Mouse (Mus musculus): ENCODE data around the gene Vwa3b. TPM values are rescaled to one million over a fixed set of nuclear protein-coding genes. Genes with fewer than 3 reads are reported as not detected.

Gene Vwa3b
- polyA plus RNA-seq (2015; fragmentation: Nextera tagmentation; extraction: Ambion mirVana) = 0.99 and 1.6 TPM in 2 replicates

DNA sequence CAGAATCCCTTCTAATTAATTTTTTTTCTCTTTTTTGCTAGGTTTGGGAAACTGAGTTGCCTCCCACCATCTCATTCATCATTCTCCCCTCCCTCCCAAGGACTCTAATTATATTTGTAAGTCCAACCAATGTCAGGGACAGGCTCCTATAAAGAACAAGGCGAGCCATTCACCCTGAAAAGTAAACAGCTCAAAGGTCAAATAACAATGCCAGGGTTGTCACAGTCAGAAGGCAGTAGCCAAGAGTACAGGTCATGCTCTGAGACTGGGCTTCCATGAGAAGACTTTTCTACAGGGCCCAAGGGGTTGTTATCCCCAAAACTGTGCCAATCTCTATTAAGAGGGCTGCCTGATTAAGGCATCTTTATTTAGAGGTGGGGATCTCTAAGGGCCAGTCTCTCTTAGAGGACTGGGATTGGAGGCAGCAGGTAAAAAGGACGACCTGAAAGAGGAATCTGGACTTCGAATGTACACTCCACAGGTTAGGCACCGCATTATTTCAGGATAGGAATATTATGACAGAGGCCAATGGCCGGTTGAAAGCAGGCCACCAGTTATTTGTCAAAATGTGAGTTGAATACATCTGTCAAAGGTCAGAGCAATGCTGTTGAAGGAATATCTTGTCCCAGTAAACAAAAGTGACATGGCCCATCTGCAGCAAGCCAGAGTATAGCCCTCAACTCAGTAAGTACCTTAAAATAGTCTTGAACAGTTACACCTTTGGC, at the start of gene Vwa3b:
Vwa3b (plus strand) TSS at position 635 of the 725 bp plus-strand sequence.
- no peaks in the 10 kb centered on the region for H3K36me3 ChIP-seq (ENCODE audit: control insufficient read depth, insufficient read depth, low read length)
- H3K4me2 ChIP-seq (ENCODE audit: low read length) = no peak within 1 kb of the TSS
- no peak for ATAC-seq
- H3K9me3 ChIP-seq (replicated peaks; ENCODE audit: control insufficient read depth, low read length, poor library complexity, severe bottlenecking) = no peaks in the 10 kb centered on the region
- H3K4me1 ChIP-seq (ENCODE audit: control insufficient read depth, insufficient read depth, low read length) = peaks cover 5% of the 10 kb centered on the region; the same call in 1 of the 2 replicates
- H3K27ac ChIP-seq (ENCODE audit: low read length) = no peak within 1 kb of the TSS
- H3K27me3 ChIP-seq (ENCODE audit: control insufficient read depth, insufficient read depth, low read depth, low read length) = no peaks in the 10 kb centered on the region
- 76% methylated on average over 5 of the region's 5 CpGs for WGBS
- no peak within 1 kb of the TSS for H3K9ac ChIP-seq (ENCODE audit: low read depth, low read length)
- no peak within 1 kb of the TSS for H3K4me3 ChIP-seq (ENCODE audit: low read depth, low read length)

DNA sequence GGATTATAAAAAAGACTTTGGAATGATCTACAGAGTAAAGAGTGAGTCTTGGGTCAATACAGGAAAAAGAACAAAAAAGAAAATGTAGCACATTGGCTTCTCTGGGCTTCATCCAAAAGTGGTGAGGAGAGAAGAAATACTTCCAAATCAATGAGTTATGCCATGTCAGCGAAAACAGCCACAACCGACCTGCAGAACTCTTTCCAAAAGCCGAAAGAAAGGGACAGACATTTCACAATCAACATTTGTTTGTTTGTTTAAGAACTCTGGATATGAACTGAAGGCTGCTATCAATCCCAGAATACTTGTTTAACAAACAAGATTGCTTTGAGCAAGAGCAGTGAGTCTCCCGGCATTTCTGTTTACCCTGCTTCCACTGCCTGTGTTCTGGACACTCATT, 49.6 kb upstream of the Vwa3b start:
- Histone ChIP-seq H3K27me3 (ENCODE audit: control insufficient read depth, insufficient read depth, low read depth, low read length) (no peaks in the 10 kb centered on the region), H3K27ac (ENCODE audit: low read length) (no peak overlapping the region), H3K4me3 (ENCODE audit: low read depth, low read length) (no peak overlapping the region), H3K4me1 (ENCODE audit: control insufficient read depth, insufficient read depth, low read length) (no peaks in the 10 kb centered on the region), H3K36me3 (ENCODE audit: control insufficient read depth, insufficient read depth, low read length) (no peaks in the 10 kb centered on the region), H3K4me2 (ENCODE audit: low read length) (no peak overlapping the region), H3K9ac (ENCODE audit: low read depth, low read length) (no peak overlapping the region), H3K9me3 (replicated peaks; ENCODE audit: control insufficient read depth, low read length, poor library complexity, severe bottlenecking) (no peaks in the 10 kb centered on the region)
- 87% methylated on average over 4 of the region's 4 CpGs for WGBS
- ATAC-seq = no peak

DNA sequence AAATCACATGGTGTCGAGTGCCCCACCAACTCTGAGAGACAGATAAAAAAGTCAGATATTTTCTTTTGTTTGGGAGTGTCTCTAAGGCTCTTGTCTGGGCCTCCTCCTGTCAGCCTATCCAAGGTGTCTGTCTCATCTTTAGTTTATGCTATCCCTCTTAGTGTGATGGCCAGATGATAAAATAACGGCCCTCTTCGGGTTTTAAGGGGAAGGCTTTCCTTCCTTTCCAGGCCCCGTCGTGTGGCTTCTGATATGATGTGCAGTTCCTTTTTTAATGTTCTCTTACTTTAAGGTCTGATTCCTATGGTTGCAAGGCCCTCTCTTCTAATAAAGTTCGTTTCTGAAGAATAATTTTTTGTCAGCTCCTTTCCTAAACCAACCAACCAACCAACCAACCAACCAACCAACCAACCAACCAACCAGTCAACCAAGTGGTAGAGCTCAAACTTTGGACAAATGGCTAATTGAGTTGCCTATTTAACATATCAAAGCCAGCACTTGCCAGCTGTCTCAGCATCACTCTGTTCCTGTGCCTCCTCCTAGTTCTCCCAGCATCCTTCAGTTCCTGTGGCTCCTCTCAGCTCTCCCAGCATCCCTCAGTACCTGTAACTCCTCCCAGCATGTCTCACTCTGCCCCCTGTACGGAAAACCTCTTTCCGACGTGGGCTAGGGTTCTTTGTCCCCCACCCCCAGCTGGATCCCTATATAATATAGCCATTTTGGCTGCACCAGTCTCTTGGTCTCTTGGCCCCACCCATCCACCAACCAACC, 44.0 kb upstream of the Vwa3b start:
- Histone ChIP-seq H3K9me3 (replicated peaks; ENCODE audit: control insufficient read depth, low read length, poor library complexity, severe bottlenecking) (no peaks in the 10 kb centered on the region), H3K4me3 (ENCODE audit: low read depth, low read length) (no peak overlapping the region), H3K4me1 (ENCODE audit: control insufficient read depth, insufficient read depth, low read length) (no peaks in the 10 kb centered on the region), H3K4me2 (ENCODE audit: low read length) (no peak overlapping the region), H3K9ac (ENCODE audit: low read depth, low read length) (no peak overlapping the region), H3K27ac (ENCODE audit: low read length) (no peak overlapping the region), H3K36me3 (ENCODE audit: control insufficient read depth, insufficient read depth, low read length) (no peaks in the 10 kb centered on the region), H3K27me3 (ENCODE audit: control insufficient read depth, insufficient read depth, low read depth, low read length) (no peaks in the 10 kb centered on the region)
- no peak for ATAC-seq
- WGBS = 87% methylated on average over 9 of the region's 9 CpGs

DNA sequence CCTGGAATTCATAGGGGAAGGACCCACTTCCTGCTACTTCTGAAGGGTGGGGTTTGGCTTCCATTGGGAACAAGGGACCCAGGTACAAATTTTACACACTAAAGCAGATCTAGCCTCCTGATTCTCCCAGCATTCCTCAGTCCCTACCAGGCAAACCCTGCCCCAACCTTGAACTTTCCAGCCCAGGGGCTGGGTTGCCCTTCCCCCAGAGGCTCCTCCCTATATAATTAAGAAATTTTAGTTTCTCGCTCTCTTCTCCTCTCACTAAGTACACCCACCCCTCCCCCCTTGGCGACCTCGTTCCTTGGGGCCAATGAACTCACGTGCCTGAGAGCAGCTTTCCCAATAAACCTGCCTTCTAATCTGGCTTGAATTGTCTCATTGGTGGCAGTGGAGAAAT, 42.6 kb upstream of the Vwa3b start:
- H3K4me2 ChIP-seq (ENCODE audit: low read length) = no peak overlapping the region
- no peak overlapping the region for H3K27ac ChIP-seq (ENCODE audit: low read length)
- H3K27me3 ChIP-seq (ENCODE audit: control insufficient read depth, insufficient read depth, low read depth, low read length) = no peaks in the 10 kb centered on the region
- H3K4me1 ChIP-seq (ENCODE audit: control insufficient read depth, insufficient read depth, low read length) = no peaks in the 10 kb centered on the region
- H3K4me3 ChIP-seq (ENCODE audit: low read depth, low read length) = no peak overlapping the region
- ATAC-seq = no peak
- H3K36me3 ChIP-seq (ENCODE audit: control insufficient read depth, insufficient read depth, low read length) = no peaks in the 10 kb centered on the region
- H3K9me3 ChIP-seq (replicated peaks; ENCODE audit: control insufficient read depth, low read length, poor library complexity, severe bottlenecking) = no peaks in the 10 kb centered on the region
- no peak overlapping the region for H3K9ac ChIP-seq (ENCODE audit: low read depth, low read length)
- WGBS = 44% methylated on average over 4 of the region's 4 CpGs

DNA sequence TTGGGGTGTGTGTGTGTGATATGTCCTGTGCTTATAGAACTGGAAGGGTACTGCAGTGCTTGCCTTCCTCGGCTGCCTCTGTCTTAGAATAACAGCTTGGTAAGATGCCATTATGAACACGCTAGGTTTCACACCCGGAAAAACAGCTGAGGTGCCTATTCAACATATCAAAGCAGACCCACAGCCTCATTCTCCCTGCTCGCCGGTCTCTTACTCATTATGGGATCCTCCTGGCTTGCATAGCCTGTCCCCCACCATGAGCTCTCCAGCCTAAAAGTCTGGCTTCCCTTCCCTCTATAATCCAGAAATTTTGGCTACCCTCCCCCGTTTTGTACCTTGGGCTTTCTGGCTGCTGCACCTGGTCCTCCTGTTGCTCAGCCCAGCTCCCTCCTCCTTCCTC, 42.0 kb upstream of the Vwa3b start:
- H3K9me3 ChIP-seq (replicated peaks; ENCODE audit: control insufficient read depth, low read length, poor library complexity, severe bottlenecking) = no peaks in the 10 kb centered on the region
- H3K9ac ChIP-seq (ENCODE audit: low read depth, low read length) = no peak overlapping the region
- no peaks in the 10 kb centered on the region for H3K27me3 ChIP-seq (ENCODE audit: control insufficient read depth, insufficient read depth, low read depth, low read length)
- no peaks in the 10 kb centered on the region for H3K36me3 ChIP-seq (ENCODE audit: control insufficient read depth, insufficient read depth, low read length)
- no peaks in the 10 kb centered on the region for H3K4me1 ChIP-seq (ENCODE audit: control insufficient read depth, insufficient read depth, low read length)
- H3K27ac ChIP-seq (ENCODE audit: low read length) = no peak overlapping the region
- no peak for ATAC-seq
- 19% methylated on average over 6 of the region's 6 CpGs for WGBS
- no peak overlapping the region for H3K4me2 ChIP-seq (ENCODE audit: low read length)
- H3K4me3 ChIP-seq (ENCODE audit: low read depth, low read length) = no peak overlapping the region

DNA sequence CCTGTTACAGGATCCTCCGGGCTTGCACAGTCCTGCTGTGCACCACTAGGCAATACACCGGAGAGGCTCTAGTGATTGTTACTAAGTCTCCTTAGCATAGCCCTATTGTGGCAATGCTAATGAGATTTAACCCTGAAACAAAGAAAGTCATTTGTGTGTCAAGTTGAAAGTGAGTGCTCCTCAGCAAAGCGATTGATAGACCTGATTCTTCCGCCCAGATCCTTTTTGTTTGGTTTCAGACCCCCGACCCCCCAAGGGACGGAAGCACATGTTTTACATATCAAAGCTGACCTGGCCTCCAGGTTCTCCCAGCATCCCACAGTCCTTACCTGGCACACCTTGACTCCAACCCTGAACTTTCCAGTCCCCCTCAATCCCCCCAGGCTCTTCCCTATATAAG, 40.5 kb upstream of the Vwa3b start:
- H3K4me3 ChIP-seq (ENCODE audit: low read depth, low read length) = no peak overlapping the region
- no peak overlapping the region for H3K27ac ChIP-seq (ENCODE audit: low read length)
- H3K9me3 ChIP-seq (replicated peaks; ENCODE audit: control insufficient read depth, low read length, poor library complexity, severe bottlenecking) = no peaks in the 10 kb centered on the region
- H3K9ac ChIP-seq (ENCODE audit: low read depth, low read length) = no peak overlapping the region
- no peaks in the 10 kb centered on the region for H3K27me3 ChIP-seq (ENCODE audit: control insufficient read depth, insufficient read depth, low read depth, low read length)
- H3K36me3 ChIP-seq (ENCODE audit: control insufficient read depth, insufficient read depth, low read length) = no peaks in the 10 kb centered on the region
- WGBS = 13% methylated on average over 6 of the region's 6 CpGs
- H3K4me1 ChIP-seq (ENCODE audit: control insufficient read depth, insufficient read depth, low read length) = no peaks in the 10 kb centered on the region
- H3K4me2 ChIP-seq (ENCODE audit: low read length) = no peak overlapping the region
- ATAC-seq = no peak

DNA sequence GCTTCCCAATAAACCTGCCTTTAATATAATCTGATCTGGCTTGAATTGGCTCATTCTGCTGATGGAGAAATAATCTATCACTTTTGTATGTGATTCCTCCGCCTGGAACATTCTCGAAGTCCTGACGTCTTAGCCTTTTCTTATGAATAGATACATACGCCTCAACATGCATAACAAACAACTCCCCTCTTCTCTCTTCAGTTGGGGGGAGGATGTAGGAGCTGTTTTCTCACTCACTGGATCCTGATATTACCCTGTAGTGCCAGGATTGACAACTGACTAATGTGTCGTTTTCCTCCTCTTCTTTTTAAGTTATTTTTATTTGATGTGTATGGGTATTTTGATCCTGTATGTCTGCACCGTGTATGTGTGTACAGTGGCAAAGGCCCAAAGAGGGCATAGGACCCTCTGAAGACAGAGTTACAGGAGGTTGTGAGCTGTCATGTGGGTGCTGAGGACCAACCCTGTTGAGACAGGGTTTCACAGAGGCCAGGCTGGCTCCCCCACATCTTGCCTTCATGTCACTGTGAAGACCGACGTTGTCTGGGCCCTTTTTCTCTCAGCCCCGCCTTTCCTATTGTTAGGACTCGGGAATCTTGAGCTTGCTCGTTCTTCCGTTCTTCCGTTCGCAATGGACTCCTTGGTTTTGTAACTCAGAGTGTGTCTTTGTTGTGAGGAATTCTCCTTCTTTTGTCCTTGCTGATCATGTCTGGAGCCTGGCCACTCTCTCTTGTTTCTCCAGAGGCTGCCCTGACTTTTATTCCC, 39.8 kb upstream of the Vwa3b start:
- Histone ChIP-seq H3K4me2 (ENCODE audit: low read length) (0 out of 2 replicates have a peak overlapping the region, but pooled peaks have one; percentile 1), H3K4me1 (ENCODE audit: control insufficient read depth, insufficient read depth, low read length) (no peaks in the 10 kb centered on the region), H3K9ac (ENCODE audit: low read depth, low read length) (no peak overlapping the region), H3K36me3 (ENCODE audit: control insufficient read depth, insufficient read depth, low read length) (no peaks in the 10 kb centered on the region), H3K4me3 (ENCODE audit: low read depth, low read length) (no peak overlapping the region), H3K9me3 (replicated peaks; ENCODE audit: control insufficient read depth, low read length, poor library complexity, severe bottlenecking) (no peaks in the 10 kb centered on the region), H3K27me3 (ENCODE audit: control insufficient read depth, insufficient read depth, low read depth, low read length) (no peaks in the 10 kb centered on the region), H3K27ac (ENCODE audit: low read length) (no peak overlapping the region)
- no peak for ATAC-seq
- 30% methylated on average over 14 of the region's 14 CpGs for WGBS

DNA sequence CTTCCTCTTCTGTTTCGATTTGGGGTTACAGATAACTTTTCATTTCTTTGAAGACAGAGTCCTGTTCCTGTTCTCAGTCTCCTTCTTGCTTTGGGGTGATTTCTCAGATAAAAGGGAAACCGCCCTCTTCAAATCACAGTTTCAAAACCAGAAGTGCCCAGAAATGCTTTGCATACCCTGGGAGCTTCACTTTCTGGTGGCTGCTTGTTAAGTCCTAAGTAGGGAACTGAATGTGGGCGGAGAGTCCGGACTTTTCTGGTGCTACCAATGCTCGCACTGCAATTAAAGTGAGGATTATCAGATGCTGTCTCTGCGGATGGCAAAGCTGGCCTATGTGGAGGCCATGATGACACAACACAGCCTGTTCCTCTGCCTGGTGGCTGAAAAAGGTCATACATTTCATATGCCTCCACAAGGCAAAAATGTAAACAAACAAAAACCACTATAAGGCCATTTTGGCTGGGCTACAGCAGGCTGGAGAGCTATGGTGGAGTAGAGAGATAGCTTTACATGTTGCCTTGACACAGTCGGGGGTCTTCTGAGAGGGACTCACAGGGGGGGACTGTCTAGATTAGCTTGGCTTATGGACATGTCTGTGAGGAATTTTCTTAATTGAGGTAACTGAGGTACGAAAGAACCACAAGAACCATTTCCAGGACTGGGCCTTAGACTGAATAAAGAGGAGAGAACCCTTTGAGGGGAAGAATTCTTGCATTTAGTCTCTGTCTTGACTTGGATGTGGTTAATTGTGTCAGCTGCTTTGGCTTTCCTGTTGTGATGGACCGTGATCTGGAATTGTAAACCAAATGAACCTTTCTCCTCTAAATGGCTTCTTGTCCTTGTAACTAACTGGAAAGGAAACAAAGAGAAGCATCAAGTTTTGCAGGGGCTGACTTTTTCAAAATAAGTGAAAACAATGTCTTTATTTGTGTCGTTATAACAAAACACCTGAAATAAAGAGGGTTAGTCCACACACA, 38.9 kb upstream of the Vwa3b start:
- no peaks in the 10 kb centered on the region for H3K4me1 ChIP-seq (ENCODE audit: control insufficient read depth, insufficient read depth, low read length)
- no peak overlapping the region for H3K27ac ChIP-seq (ENCODE audit: low read length)
- H3K9me3 ChIP-seq (replicated peaks; ENCODE audit: control insufficient read depth, low read length, poor library complexity, severe bottlenecking) = no peaks in the 10 kb centered on the region
- H3K36me3 ChIP-seq (ENCODE audit: control insufficient read depth, insufficient read depth, low read length) = no peaks in the 10 kb centered on the region
- no peak for ATAC-seq
- no peak overlapping the region for H3K4me2 ChIP-seq (ENCODE audit: low read length)
- no peaks in the 10 kb centered on the region for H3K27me3 ChIP-seq (ENCODE audit: control insufficient read depth, insufficient read depth, low read depth, low read length)
- 72% methylated on average over 10 of the region's 10 CpGs for WGBS
- H3K9ac ChIP-seq (ENCODE audit: low read depth, low read length) = no peak overlapping the region
- H3K4me3 ChIP-seq (ENCODE audit: low read depth, low read length) = no peak overlapping the region

Data from midbrain, embryonic 16.5 days (tissue).